Mouse (Mus musculus) liver, adult 2 months (tissue): ENCODE measurements around the gene Rars. TPM values are rescaled to one million over a fixed set of nuclear protein-coding genes. Genes with fewer than 3 reads are reported as not detected.

Experiments
- DNase-seq: peaks from one replicate; pipeline ENCODE4 v3.0.0-alpha.2; 2011; ENCODE audit warnings: low read depth, low spot score; ENCODE audit errors: extremely low read depth
- H3K27ac ChIP-seq: fragments of 200-500 bp; replicated peaks from 2 replicates; pipeline ENCODE4 v1.5.1; 2012; ENCODE audit warnings: low read depth, mild to moderate bottlenecking, control low read depth, inconsistent platforms, low read length; ENCODE audit not compliant: insufficient read depth
- H3K27me3 ChIP-seq: fragments of 200-500 bp; 2 replicates; pipeline ENCODE4 v1.6.1; 2012; ENCODE audit warnings: mild to moderate bottlenecking, moderate library complexity, low read length, inconsistent platforms; ENCODE audit not compliant: control insufficient read depth, insufficient read depth
- H3K36me3 ChIP-seq: fragments of 200-500 bp; 2 replicates; pipeline ENCODE4 v1.6.1; 2012; ENCODE audit warnings: low read length, inconsistent platforms; ENCODE audit not compliant: control insufficient read depth, insufficient read depth
- H3K4me1 ChIP-seq: fragments of 200-500 bp; 2 replicates; pipeline ENCODE4 v1.6.1; 2011; ENCODE audit warnings: low read length; ENCODE audit not compliant: control insufficient read depth, insufficient read depth
- H3K4me3 ChIP-seq: fragments of 200-500 bp; 2 replicates; pipeline ENCODE4 v1.5.1; 2011; ENCODE audit warnings: low read depth, mild to moderate bottlenecking, control low read depth, low read length, moderate library complexity; ENCODE audit not compliant: insufficient read depth
- H3K79me2 ChIP-seq: fragments of 200-500 bp; 2 replicates; pipeline ENCODE4 v1.6.1; 2012; ENCODE audit warnings: inconsistent platforms, mild to moderate bottlenecking, low read length, moderate library complexity; ENCODE audit not compliant: control insufficient read depth, insufficient read depth
- H3K9ac ChIP-seq: fragments of 200-500 bp; 2 replicates; pipeline ENCODE4 v1.6.1; 2012; ENCODE audit warnings: low read depth, mild to moderate bottlenecking, control low read depth, inconsistent platforms, low read length
- CTCF ChIP-seq: fragments of 200-500 bp; IDR thresholded peaks from 2 replicates; pipeline ENCODE4 v1.5.1; 2011; ENCODE audit warnings: low read depth, low read length, control low read depth
- POLR2A ChIP-seq: fragments of 200-500 bp; IDR thresholded peaks from 2 replicates; pipeline ENCODE4 v1.6.1; 2011; ENCODE audit warnings: low read length, control low read depth; ENCODE audit not compliant: insufficient read depth; ENCODE audit errors: extremely low read depth
- WGBS: fragments of 180-500 bp; shearing (Covaris S2); methylation state at CpG from one replicate; pipeline ENCODE4 v1.1.7; 2018; 5-methylcytosine and 5-hydroxymethylcytosine counted together
- polyA plus RNA-seq: library from polyadenylated mRNA; depleted of rRNA; stranded (reverse); fragments of >200 nt; gene quantifications from 2 replicates; pipeline ENCODE4 v1.2.3, GENCODE M21; 2012
- total RNA-seq: library from RNA; depleted of rRNA; stranded (reverse); fragments of >200 nt; gene quantifications from 2 replicates; pipeline ENCODE4 v1.2.3, GENCODE M21; 2014

Rars gene
- total and polyA plus RNA-seq, 2 experiments, result 9.7 to 29.4 TPM

DNA sequence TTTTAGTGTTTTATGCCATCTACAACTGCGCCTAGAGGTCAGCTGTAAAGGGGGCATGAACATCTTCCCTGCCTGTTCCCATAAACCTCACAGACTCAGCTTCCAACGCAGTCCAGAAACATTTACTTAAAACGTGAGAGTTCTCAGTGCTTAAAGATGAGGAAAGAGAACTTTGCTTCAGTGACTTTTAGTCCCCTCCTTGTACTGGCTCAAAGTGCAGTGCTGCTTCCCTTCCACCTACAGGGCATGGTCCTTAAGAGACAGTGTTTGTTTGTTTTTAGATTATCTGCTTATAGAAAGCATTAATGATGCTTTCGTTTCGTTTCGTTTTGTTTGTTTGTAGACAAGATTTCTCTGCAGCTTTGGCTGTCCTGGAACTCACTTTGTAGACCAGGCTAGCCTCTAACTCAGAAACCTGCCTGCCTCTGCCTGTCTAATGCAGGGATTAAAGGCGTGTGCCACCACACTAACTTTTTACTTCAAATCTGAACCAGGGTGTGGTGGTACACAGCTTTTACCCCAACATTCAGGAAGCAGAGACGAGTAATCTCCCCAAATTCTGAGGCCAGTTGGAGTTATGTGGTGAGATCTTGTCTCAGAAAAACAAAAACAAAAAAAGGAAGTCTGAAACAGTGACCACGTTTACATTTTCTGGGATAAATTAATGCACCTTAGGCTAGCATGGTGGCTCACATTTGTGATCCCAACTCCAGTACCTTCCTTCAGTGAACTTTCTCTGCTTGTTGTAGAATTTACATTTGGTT lies 63.4 kb downstream of the Rars start:
- Histone ChIP-seq H3K9ac (peak overlapping the region; percentile 56), H3K27ac (peak overlapping the region; percentile 34; the same call in 1 of the 2 replicates), H3K4me1 (peaks cover 9% of the 10 kb centered on the region), H3K79me2 (peaks cover 25% of the 10 kb centered on the region; the same call in 1 of the 2 replicates), H3K27me3 (no peaks in the 10 kb centered on the region), H3K36me3 (peaks cover 4% of the 10 kb centered on the region; the same call in 1 of the 2 replicates), H3K4me3 (peak overlapping the region; percentile 80)
- DNase-seq, result peak; percentile 75
- TF ChIP-seq CTCF (no peak), POLR2A (no peak)
- WGBS, result 35% methylated on average over 9 of the region's 9 CpGs

GRCm38 (mm10) chr11:35769746-35770437 lies 64.4 kb downstream of the Rars start:
- peaks cover 23% of the 10 kb centered on the region; the same call in 1 of the 2 replicates for H3K79me2 ChIP-seq
- WGBS, result under 1% methylated on average over 37 of the region's 41 CpGs
- peak overlapping the region; percentile 93 for H3K27ac ChIP-seq
- DNase-seq, result peak; percentile 60
- peak overlapping the region; percentile 80 for H3K4me3 ChIP-seq
- H3K36me3 ChIP-seq, result peaks cover 3% of the 10 kb centered on the region; the same call in 1 of the 2 replicates
- H3K9ac ChIP-seq, result peak overlapping the region; percentile 86
- peaks cover 9% of the 10 kb centered on the region for H3K4me1 ChIP-seq
- TF ChIP-seq POLR2A, result peak; percentile 73; the same call in 1 of the 2 replicates
- TF ChIP-seq CTCF, result no peak
- H3K27me3 ChIP-seq, result no peaks in the 10 kb centered on the region

DNA sequence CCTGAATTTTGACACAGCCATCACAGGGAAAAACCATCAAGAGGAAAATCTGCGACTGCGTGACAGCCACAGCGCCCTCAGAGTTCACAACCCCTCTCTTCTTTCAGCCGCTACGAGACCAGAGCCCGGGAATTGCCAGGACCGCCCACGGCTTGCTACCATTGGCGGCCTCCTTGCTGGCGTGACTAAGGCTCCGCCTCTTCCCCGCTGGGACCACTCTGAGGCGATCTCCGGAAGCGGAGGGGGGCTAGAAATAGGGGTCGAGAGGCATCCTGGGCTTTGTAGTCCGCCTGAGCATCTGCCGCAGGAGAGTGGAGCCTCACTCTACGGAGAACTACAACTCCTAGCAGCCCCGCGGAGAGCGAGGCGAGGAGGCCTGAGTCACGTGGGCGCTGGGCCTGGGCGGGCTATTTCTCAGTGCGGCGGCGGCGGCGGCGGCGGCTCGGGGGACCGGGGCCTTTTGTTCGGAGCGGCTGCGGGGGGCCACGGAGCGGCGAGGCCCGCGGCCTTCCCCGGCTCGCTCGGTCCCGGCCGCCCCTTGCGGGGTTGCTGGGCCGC lies 65.0 kb downstream of the Rars start, which contains the start of gene Pank3:
Gene Pank3, plus strand, starts transcription at position 297 of the 558 bp plus-strand sequence.
- peak within 1 kb of the TSS; percentile 86 for H3K9ac ChIP-seq
- under 1% methylated on average over 49 of the region's 50 CpGs for WGBS
- peak; percentile 98 for DNase-seq
- peaks cover 9% of the 10 kb centered on the region for H3K4me1 ChIP-seq
- no peaks in the 10 kb centered on the region for H3K27me3 ChIP-seq
- peak within 1 kb of the TSS; percentile 93 for H3K27ac ChIP-seq
- TF ChIP-seq POLR2A, result 0 out of 2 replicates have a peak, but pooled peaks have one; percentile 39
- TF ChIP-seq CTCF, result no peak
- peak within 1 kb of the TSS; percentile 80 for H3K4me3 ChIP-seq
- peaks cover 3% of the 10 kb centered on the region; the same call in 1 of the 2 replicates for H3K36me3 ChIP-seq
- peaks cover 23% of the 10 kb centered on the region; the same call in 1 of the 2 replicates for H3K79me2 ChIP-seq

DNA sequence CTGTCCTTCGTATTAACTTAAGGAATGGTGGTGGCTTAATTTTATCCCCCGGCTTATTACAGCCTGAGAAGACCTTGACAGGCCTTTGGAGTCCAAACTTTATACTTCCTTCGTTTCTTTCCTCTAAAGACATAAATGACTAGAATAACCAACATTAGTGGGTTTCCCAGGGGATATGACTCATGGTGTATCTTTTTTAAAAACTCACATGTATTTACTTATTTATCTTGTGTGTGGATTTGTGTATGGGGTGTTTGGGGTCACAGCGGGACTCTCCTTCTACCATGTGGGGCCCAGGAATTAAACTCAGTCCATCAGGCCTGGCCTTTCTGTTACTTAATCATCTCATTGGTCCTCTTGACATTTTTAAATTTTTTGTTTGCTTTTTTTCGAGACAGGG lies 67.5 kb downstream of the Rars start:
- DNase-seq, result no peak
- no peaks in the 10 kb centered on the region for H3K27me3 ChIP-seq
- no peak overlapping the region for H3K4me3 ChIP-seq
- H3K36me3 ChIP-seq, result no peaks in the 10 kb centered on the region
- 87% methylated on average over 5 of the region's 5 CpGs for WGBS
- no peak overlapping the region for H3K27ac ChIP-seq
- H3K4me1 ChIP-seq, result peaks cover 9% of the 10 kb centered on the region
- H3K79me2 ChIP-seq, result peaks cover 15% of the 10 kb centered on the region; the same call in 1 of the 2 replicates
- no peak overlapping the region for H3K9ac ChIP-seq
- no peak for TF ChIP-seq POLR2A
- no peak for TF ChIP-seq CTCF

GRCm38 (mm10) chr11:35760627-35761003 lies 73.7 kb downstream of the Rars start:
- TF ChIP-seq POLR2A (no peak), CTCF (no peak)
- WGBS, result 91% methylated on average over 4 of the region's 4 CpGs
- Histone ChIP-seq H3K27me3 (no peaks in the 10 kb centered on the region), H3K36me3 (no peaks in the 10 kb centered on the region), H3K4me3 (no peak overlapping the region), H3K27ac (no peak overlapping the region), H3K79me2 (no peaks in the 10 kb centered on the region), H3K9ac (no peak overlapping the region), H3K4me1 (no peaks in the 10 kb centered on the region)
- no peak for DNase-seq
